Mouse (Mus musculus) c-Kit-positive CD71-positive TER-119-negative erythroid progenitor cells, embryonic 14.5 days (primary cell): ENCODE results near the gene Rbm6.
A peak's percentile ranks its signal among the peaks of the same experiment; 100 is the strongest.

Experiments
- DNase-seq: peaks from one replicate; pipeline ENCODE4 v3.0.0-alpha.2; 2013; ENCODE audit warnings: low read depth

Rbm6 gene

DNA sequence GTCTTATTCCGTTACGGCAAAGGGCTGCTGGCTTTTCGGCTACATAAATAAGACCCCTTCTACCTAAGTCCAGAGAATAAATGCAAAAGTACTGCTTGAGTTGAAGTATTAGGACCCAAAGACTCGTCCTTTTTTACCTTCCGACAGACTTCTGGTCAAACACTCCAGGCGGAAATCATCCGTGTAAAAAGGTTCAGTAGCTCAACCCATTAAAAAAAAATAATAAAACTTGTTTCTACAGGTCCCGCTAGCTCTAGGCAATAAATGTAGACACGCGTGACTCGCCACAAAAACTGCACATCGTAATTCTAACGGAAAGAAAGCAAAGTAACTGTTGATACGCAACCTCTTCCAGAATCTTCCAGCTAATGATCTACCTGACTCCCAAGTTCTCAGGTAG, at the start of gene Rbm6:
Rbm6 (minus strand) TSS at position 101 of the 400 bp plus-strand sequence.
- DNase-seq = no peak

DNA sequence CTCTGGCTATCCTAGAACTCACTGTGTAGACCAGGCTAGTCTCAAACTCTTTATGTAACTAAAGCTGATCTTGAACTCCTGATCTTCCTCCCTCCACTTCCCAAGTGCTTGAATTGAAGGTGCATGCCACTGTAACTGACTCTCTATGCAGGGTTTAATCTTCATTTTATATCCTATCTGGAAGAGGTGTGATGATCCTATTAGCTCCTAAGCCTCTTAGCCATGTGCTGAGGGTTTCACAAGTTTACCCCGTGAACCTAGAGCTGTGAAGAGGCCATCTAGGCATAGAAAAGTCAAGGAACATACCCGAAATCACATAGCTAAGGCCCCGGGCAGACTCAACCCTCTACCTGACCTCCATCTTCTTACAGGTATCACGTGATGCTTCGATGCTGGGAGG, 46.4 kb upstream of the Rbm6 start:
- DNase-seq = no peak

DNA sequence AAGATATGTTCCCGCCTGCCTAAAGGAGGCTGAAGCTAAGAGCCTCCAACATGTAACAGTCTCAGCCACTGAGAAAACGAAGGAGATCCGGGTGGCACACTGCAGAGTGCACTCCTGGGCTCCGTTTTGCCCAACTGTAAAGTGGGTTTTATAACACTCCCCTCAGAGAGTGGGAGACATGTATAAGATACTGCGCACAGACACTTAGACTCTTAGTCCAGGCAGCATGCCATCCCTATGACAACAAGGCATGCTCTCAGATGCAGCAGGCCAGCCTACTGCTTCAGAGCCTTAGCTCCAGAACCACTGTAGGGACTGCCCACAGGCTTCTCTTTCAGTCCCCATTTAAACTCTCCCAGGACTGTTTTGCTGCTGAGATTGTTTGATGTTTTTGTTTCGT, 45.8 kb upstream of the Rbm6 start:
- no peak for DNase-seq

DNA sequence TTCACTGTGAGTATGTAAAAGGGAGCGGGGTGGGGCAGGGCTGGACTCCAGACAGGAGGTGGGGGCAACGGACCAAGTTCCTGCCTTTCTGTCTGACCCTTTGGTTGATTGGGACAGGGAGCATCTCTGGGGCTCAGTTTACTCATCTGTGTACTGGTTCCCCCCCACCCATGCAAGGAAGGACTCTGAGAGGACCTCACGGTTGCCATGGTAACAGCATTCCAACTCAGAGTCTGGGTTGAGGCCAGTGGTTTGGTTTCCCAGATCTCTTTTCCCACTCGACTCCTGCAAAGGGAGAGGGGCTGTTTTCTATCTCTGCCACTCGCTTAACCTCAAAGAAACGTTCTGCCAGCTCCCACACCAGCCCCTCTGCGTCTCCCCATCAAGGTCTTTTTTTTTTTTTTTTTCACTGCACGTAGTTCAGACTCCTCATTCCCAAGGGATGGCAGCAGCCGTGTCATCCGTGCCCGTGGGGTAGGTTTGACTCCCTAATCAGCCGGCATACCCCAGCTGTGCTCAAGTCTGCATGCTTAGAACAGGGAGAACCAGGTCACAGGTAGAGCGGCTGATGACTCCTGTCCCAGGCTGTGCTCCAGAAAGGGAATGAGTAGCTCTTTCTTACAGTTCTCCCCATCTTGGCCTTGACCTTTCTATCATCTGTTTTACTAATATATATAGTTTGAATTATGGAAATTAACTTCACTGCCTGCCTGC, 45.0 kb upstream of the Rbm6 start:
- DNase-seq = no peak

DNA sequence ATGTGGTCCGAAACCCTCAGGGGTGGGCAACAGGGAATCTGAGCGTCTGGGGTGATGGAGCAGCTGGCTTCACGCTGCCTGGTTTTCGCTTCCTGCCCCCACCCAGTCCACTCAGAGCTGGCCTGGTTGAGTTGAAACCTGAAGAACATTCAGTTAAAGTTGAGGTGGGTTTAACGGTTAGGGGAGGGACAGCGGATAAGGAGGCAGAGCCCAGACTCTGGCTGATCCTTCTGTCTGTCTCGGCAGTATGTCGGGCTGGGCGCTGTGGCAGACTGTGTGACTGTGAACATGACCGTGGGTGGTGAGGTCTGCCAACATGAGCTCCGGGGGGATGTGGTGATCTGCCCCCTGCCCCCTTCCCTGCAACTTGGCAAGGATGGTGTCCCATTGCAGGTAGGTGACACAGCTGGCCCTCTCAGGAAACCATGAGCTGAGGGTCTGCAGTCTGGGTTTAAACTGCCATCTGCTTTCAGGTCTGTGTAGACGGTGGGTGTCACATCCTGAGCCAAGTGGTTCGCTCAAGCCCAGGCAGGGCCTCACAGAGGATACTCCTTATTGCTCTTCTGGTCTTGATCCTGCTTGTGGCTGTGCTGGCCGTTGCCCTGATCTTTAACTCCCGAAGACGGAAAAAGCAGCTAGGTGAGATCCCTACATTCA, 41.9 kb upstream of the Rbm6 start:
- DNase-seq = no peak

DNA sequence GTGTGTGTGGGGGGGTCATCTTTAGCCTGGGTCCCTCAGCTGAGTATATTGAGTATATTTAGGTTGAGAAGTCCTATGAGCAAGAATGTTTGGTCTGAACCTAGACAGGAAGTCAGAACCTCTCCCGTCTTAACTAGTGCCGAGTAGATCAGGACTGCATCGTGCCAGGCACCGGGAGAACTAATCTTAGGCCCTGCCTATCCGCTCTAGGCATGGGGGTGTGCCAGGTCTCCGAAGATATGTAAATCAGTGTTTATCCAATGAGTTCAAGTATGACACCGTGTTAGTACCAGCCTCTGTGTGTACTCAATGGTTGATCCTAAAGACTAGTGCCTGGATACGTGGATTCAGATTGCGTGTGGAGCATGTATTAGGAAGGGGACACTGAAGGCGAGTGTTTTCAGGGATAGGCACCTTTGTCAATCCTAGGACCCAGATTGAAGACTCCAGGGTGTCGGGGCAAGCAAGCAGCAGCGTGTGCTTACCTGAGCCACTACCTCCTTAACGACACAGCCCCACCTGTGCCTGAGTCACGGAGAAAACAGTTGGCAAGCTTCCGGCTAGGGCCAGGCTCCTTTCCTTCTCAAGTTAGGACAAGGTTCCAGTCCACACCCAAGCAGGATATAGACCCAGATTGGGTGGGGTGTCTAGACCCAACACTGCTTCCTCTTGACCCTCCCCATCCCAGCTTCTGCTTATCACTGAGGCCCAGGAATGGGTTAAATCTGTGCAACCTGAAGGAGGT, 37.2 kb upstream of the Rbm6 start:
- no peak for DNase-seq

DNA sequence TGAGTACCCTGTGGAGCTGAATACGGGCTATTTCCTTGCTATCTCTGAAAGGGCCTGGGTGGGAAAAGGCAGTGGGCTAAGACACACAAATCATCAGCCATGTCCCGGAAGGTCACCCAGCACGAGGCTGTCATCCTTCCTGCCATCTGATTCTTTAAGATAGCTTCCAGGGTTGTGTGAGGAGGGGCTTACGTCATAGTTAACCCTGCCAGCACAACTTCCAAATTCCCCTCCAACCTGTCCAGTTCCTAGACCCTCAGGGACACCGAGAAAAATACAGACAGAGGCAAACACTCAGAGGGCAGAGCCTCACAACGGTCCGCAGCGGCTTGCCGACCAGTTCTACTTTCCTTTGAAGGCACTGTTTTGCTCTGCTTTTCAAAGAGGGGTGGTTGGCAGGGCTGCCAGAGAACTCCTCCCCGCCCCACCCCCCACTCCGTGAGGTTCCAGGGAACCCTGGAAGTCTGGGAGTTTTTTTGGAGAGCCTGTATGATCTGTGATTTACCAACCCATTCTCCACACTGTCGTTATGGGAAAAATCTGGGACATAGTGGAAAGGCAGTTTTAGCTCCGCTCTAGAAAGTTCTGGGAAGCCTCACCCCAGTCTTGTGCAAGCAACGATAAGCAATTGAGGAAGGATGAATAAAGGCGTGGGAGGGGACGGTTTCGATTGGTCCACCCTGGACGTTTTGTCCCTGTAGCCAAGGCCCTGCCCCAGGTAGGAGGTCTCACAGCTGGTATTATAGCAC, 35.5 kb upstream of the Rbm6 start:
- DNase-seq = peak; percentile 24

DNA sequence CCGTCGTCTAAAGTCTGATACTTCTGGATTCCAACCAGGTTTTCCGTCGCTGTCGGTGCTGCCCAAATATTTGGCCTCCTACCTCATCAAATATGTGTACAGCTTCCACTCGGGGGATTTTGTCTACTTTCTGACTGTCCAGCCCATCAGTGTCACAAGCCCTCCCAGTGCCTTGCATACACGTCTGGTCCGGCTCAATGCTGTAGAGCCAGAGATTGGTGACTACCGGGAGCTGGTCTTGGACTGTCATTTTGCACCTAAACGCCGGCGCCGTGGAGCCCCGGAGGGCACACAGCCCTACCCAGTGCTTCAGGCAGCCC, 34.7 kb upstream of the Rbm6 start:
- no peak for DNase-seq

DNA sequence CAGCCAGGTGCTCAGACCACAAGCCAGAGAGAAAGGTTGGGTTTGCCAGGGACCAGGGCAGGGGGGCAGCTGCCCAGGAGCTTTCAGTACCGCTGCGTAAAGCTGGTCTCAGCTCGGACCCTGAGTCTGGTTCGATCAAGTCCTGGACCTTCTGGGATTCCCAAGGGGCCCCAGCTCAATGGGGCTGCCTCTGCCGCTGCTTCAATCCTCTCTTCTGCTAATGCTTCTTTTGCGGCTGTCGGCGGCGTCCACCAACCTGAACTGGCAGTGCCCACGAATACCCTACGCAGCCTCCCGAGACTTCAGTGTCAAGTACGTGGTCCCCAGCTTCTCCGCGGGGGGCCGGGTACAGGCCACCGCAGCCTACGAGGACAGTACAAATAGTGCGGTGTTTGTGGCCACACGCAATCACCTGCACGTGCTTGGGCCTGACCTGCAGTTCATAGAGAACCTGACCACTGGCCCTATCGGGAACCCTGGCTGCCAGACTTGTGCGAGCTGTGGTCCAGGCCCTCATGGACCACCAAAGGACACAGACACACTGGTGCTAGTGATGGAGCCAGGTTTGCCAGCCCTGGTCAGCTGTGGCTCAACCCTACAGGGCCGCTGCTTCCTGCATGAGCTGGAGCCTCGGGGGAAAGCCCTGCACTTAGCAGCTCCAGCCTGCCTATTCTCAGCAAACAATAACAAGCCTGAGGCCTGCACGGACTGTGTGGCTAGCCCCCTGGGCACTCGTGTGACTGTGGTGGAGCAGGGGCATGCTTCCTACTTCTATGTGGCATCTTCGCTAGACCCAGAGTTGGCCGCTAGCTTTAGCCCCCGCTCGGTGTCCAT, 34.1 kb upstream of the Rbm6 start:
- DNase-seq = no peak

DNA sequence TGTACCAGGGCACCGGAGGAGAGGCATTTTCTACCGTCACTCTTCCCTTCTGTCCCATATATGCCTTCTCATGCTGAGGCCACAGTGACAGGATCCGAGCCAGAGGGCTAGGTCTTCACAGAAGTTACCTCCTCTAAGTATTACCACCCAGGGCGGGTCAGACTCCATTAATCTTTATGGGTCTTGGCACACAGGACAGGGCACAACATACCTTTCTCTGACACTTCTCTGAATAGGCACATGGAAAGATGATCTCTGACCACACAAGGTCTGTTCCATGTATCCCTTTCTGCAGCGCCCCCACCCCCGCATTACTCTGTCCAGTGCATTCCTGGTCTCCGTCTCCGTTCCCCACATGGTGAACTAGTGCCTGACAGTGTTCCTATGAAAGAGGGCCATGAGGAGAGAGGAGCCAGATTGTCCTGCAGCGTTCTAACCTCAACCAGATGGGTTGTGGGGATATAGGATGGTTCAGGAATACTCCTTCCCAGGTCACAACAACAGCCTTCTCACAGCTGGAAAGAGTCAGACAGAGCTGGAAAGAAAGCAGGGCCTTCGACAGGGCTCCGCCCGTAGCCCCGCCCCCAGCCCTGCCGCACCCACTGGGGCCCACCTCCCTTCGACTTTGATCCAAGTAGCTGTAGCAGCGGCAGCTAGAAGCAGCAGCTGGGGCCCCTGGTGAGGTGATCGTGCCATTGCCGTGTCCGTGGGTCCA, 33.4 kb upstream of the Rbm6 start, which contains the start of gene Mst1r:
Mst1r (plus strand) TSS at position 622 of the 715 bp plus-strand sequence.
- DNase-seq = peak; percentile 61

DNA sequence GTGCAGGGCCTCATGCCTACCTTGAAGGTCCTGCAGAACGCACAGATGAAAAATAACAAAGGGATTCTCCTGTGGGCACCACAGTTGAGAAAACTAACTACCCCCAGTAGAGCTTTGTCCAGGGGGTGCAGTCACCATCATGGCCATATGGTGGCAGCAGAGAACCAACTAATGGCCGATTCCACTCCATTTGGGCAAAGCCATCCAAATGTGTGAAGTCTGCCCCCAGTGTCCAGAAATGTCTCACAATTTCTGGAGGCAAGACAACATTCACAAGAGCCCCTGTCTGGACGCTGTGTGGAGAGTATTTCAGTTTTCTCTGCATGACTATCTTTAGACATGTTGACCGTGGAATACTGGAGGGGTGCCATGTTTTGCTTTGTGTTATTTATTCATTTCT, 31.7 kb upstream of the Rbm6 start:
- peak; percentile 85 for DNase-seq

DNA sequence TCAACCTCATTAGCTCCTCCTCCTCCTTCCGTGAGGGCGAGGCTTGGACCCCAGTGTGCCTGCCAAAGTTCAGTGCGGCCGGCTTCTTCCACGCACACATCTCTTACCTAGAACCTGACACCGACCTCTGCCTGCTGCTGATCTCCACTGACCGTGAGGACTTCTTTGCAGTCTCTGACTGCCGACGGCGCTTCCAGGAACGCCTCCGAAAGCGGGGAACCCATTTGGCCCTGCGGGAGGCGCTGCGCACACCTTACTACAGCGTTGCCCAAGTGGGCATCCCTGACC, 28.5 kb upstream of the Rbm6 start:
- DNase-seq = no peak

DNA sequence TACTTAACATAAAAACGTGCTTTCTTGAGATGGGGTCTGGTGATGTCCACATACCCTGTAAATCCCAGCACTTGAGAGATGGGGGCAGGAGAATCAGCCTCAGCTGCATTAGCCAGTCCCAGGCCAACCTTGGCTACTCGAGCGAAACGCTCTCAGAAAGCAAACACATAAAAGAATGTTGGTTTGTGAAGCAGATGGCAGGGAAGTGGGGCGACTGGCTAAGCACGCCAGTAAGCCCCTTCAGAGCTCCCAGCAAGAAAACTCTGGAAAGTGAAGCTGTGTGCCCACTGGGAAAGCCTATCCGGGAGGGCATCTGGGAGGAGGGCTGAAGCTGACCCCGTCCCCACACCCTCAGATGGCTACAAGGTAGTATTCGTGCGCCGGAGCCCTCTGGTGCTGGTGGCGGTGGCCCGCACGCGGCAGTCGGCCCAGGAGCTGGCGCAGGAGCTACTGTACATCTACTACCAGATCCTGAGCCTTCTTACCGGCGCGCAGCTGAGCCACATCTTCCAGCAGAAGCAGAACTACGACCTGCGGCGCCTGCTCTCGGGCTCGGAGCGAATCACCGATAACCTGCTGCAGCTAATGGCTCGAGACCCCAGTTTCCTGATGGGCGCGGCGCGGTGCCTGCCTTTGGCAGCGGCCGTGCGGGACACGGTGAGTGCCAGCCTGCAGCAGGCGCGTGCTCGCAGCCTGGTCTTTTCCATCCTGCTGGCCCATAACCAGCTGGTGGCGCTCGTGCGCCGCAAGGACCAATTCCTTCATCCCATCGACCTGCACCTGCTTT, 28.0 kb upstream of the Rbm6 start:
- DNase-seq = peak; percentile 55

DNA sequence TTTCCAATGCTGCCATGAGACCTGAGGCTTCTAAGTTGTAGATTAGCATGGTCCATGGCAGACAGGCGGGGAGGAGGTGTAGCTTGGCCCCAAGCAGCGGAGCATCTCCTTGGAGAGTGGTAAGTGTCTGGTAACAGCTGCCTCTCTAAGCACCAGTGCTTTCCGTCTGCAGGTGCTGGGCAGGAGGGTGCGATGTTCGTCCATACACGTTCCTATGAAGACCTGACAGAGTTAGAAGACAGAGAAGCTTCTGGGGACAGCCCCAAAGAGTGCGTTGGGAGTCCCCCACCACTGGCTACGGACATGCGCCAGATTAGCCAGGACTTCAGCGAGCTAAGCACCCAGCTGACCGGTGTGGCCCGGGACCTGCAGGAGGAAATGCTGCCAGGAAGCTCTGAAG, 26.8 kb upstream of the Rbm6 start:
- no peak for DNase-seq

DNA sequence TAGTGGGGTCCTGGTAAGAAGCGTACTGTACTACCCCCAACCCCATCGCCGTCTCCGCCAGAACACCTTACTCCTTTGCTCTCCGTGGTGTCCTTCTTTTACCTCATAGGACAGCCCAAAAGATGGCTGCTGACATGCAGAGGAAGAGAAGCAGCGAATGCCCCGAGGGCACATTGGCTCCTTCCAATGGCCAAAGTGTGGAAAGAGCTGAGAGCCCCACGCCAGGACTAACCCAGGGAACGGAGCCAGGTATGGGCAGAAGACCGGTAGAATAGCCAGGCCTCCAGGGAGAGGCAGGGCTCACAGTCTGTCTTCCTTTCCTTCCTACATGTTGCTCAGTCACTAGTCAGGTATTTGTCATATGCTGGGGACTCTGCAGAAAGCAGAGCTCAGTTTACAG, 25.5 kb upstream of the Rbm6 start:
- no peak for DNase-seq

DNA sequence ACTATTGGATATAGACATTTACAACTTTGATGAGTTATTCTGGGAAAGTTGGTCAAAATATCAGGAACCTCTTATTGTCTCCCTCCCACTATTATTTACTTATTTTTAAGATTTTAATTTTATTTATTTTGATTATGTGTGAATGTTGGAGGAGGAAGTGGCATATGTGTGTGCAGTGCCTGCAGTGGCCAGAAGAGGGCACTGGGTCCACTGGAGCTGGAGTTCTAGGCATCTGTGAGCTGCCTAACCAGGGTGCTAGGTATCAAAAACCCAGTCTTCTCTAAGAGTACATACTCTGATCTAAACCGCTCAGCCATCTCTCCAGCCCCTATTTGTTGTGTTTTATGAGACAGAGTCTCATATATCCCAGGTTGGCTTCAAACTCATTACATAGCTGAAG, 18.0 kb upstream of the Rbm6 start:
- DNase-seq = no peak

DNA sequence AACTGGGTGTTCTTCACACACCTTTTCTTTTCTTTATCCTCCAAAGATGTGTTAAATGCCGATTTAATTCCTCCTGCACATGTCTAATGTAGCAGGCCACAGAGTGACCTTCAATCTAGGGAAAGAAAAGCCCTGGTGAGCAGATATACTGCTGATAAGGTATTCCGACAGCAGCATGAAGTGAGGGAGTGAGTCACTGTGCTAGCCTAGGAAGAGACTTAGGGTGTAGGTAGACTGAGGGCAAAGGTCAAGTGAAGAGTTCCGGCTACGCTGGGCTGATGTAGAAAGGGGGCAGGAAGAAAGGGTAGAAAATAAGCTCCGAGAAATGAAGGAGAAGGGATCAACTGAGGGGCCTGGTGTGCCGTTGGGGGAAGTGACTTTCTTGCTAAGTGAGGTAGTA, 17.2 kb upstream of the Rbm6 start:
- no peak for DNase-seq

DNA sequence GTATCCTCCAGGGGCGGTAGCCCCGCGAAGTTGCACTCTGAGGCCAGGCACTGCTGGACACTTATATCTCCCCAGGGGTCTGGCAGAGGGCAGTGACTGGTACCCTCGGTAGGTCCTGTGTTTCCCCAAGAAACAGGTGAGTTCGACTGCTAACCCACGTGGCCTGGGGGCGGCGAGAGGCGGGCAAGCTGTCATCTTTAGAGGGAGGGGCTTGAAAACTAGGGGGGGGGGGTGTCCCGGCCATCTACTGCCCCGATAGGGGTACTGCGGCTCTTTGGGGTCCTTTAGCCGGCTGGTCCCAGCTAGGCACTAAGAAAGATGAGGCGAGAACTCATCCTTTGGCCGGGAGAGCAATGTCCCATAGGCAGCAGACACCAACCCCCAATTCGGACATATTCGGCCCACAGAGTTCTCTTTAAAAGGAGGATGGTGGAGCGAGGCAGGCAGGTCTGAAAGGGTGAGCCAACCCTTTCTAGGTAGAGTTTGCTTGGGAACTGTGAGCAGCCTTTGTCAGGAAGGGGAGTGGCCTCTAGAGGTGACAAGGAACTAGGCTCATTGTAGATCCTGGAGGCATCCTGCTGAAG, 15.3 kb upstream of the Rbm6 start:
- no peak for DNase-seq

DNA sequence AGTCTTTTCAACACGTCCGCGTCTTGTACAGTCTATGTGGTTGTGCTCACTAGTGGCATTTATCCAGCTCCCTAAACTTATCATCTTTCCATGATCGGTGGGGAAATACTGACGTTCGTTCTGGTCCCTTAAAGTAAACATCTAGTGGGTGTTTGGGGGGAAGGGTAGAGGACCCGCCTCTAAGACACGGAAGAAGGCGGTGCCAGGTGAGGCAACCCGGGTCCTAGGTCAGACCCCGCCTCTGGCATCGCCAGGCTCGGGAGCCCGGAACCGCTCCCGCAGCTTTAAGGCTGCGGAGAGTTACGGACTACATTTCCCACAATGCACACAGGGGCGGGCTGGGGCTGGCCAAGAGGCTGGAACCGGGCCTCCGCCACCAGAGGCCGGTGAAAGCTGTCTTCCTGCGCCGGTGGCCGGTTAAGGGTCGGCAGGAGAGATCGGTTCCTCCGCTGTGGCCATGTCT, 14.8 kb upstream of the Rbm6 start, which contains the start of gene Mon1a:
Mon1a (plus strand) TSS at position 348 of the 463 bp plus-strand sequence.
- DNase-seq = peak; percentile 73

DNA sequence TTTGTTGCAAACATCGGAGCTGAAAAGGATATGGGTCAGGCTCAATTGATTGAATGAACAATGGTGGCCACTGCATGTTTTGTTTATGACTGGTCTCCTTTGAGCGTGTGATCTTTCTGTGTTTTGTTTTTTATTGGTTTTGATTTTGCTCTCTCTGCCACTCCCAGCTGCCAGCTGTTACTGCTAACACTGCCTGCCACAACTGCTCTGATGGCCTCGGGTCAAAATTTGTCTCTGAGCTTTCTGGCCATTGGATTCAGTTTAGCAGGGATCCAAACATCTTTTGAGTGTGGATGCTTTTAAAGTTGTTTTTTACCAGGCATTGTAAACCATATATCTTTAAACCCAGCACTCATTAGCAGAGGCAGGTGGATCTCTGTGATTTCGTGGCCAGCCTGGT, 7.4 kb upstream of the Rbm6 start:
- DNase-seq = no peak
